Mouse (Mus musculus) retina, adult 2 months (tissue): ENCODE measurements around the gene Fndc10.
"Not testable (repeated sequence)": the region's sequence is repeated elsewhere in the genome, so short reads cannot be mapped to it uniquely, and the experiment has no call there.

Experiments
- DNase-seq: peaks from one replicate; pipeline ENCODE4 v3.0.0-alpha.2; 2012; ENCODE audit warnings: low read depth, low spot score

Fndc10 gene

DNA sequence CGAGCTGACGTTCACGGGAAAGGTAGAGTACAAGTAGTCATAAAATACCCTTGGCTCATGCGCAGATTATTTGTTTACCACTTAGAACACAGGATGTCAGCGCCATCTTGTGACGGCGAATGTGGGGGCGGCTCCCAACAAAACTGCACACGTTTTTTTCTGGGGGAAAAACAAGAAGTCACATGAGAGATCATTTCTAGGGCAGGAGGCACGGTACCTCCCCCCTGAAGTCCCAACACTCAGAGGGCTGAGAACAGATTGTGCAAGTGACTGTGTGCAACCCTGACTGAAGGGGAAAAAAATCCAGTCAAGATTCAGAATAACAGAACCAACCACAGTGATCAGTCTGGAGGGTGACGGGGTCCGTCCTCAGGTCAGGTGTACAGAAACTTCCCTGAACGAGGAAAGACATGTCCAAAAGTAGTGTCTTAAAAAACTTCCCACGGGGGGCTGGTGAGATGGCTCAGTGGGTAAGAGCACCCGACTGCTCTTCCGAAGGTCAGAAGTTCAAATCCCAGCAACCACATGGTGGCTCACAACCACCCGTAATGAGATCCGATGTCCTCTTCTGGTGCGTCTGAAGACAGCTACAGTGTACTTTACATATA lies 10.4 kb upstream of the Fndc10 start:
- DNase-seq = not testable (repeated sequence)

DNA sequence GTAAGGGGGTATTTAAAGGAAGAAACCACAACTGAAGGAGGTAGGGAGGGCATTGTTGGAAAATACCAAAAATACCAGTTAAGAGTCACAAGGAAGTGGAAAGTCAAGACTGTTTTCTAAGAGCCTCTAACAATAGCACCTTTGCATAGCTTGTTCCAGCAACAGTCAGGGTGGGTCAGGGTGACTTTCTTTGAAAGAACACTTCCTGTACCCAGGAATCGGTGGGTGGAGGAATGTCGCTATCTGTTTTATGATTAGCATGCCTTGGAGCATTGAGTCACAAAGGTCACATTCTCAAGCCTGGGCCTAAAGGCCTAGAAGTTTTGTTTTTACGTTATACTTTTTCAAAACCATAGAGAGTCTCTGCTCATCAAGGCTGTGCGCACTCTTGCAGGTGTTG lies 6.4 kb upstream of the Fndc10 start:
- DNase-seq = not testable (repeated sequence)

DNA sequence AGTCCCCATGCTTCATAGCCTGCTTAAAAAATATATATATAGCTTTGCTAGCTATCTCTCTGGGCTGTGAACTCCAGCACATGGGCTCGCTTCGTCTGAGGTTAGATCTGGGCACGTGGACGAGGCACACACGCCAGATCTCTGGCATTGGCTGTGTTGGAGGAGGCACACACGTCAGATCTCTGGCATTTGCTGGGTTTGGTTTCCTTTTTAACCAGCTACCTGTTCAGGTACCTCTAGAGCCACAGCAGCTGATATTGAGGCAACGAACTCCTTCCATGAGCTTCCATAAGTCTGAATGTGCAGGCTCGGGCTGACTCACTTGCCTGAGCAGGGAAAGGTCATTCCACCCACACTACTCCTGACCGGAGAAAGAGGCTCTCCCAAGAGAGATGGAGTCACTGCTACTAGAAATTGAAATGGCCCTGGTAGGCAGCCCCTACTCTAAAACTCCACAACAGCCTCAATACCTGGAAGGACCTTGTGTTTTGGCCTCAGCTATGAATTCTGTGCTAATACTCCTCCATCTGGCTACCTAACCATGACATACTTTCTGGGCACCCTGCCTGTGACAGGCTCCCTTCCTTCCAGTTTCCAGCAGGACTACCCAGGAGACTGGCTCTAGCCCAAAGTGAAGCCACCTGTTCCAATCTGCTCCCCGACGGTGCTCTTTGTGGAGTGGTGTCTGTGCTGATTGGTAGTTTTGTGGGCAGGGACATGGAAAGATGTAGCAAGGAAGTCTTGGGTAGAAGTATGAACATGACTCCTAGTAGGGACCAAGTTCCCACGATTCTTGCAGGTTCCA lies 3.4 kb upstream of the Fndc10 start:
- no peak for DNase-seq

DNA sequence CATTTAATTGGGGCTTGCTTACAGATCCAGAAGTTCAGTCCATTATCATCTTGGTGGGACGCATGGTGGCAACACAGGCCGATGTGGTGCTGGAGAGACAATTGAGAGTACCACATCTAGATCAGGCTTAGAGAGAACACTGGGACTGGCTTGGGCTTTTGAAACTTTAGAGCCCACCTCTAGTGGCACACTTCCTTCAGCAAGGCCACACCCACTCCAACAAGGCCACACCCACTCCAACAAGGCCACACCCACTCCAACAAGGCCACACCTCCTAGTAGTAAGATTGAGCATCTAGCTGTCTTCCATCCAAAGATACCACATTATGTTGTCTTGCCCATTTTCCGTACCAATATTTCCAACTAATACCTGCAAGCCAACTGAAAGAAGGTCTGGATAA lies 1.7 kb upstream of the Fndc10 start:
- DNase-seq = no peak

DNA sequence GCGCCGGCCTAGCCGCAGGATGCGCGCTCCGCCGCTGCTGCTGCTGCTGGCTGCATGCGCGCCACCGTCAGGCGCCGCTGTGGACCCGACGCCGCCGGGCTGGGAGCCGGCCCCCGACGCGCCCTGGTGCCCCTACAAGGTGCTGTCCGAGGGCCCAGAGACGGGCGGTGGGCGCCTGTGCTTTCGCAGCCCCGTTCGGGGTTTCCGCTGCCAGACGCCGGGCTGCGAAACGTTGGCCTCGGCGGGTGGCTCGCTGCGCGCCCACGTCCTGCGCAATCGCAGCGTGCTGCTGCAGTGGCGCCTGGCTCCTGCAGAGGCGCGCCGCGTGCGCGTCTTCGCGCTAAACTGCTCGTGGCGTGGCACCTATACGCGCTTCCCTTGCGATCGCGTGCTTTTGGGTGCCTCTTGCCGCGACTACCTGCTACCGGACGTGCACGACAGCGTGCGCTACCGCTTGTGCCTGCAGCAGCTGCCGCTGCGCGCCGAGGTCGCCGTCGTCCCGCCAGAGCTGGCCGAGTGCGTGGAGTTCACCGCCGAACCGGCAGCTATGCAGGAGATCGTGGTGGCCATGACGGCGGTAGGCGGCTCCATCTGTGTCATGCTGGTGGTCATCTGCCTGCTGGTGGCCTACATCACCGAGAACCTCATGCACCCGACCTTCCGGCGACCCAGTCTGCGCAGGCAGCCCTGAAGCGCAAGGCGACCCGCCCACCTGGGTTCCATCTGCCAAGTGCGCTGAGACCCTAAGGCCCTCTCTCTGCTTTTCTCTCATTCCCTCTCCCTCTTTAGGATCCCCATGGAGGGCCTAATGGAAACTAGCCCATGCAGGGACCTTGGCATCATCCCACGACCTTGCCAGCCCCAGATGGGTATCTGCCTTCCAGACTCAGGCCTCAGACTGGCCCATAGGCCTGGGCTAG lies 600 bp downstream of the Fndc10 start:
- peak; percentile 50 for DNase-seq

DNA sequence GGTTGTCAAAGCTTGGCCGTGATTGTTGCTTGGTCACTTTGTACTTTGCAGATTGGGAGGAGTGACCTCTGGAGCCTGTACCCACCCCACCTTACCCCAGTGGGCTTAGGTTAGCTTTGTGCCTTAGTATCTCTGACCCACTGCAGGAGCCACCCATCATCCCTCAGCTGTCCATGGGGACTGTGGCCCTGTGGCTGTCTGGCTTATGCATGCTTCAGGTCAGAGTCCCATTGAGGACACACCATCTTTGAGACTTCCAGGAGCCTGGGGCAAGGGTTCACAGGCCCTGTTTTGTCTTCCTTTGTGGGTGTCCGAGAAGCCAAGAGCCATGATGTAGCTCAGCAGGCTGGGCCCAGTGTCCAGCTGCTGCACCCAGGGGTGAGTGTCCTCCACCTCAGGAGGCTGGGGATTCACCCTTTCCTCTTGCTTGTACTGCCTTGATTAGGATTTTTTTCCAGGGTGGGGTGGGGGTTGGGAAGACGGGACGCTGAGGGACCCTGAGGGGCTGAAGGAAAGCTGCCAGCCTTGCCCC lies 1.5 kb downstream of the Fndc10 start:
- DNase-seq = no peak

DNA sequence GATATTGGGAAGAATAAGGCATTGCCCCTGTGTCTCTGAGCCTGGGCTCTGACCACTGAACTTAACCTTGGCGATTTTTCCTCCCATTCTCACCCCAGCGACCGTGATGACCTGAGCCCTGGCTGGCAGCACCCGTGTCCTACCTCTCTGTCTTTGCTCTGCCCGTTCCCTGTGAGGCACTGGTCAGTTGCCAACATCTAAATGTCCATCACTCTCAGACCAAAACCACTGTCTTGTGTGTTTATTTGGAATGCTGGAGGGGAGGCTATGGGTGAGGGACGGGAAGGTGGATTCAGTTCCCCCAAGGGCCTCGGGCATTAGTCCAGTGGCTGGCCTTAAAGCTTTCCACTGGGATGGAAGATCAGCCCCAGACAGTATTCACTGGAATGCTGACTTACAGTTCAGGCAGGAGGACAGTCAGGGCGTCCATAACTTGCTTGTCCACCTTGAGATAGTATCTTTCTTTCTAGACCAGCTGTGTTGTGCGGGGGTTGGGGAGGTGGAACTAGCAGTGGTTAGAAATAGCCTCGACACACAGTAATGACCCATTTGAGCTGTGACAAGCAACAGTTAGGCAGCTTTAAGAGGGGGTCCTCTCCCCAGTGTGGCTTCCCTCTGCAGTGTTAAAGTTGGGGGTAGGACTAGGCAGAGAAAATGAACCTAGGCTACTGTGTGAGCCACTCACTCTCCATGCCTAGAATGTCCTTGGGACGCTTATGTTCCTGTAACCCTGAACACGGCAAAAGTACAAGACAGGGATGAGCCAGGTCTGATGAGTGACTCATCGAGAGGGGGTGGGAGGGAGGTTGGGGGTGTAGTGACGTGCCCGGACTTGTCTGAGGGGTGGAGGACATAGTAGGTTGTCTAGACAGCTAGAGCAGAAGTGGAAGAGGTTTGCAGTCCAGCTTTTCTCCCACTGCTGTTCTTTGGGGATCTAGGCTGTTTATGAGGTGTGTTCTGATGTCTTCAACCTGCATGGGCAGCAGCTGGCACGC lies 2.4 kb downstream of the Fndc10 start:
- no peak for DNase-seq

DNA sequence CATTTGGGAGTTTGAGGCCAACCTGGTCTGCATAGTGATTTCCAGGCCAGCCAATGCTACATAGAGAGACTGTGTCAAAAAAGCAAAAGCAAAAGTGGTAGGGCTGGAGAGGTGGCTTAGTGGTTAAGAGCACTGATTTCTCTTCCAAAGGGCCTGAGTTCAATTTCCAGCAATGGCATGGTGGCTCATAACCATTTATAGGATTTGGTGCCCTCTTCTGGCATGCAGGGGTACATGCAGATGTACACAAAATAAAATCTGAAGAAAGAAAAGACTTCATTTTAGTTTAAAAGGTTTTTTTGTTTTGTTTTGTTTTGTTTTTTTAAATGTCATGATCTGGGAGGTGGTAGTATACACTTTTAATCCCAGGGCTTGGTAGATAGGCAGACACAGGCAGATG lies 6.3 kb downstream of the Fndc10 start:
- no peak for DNase-seq

DNA sequence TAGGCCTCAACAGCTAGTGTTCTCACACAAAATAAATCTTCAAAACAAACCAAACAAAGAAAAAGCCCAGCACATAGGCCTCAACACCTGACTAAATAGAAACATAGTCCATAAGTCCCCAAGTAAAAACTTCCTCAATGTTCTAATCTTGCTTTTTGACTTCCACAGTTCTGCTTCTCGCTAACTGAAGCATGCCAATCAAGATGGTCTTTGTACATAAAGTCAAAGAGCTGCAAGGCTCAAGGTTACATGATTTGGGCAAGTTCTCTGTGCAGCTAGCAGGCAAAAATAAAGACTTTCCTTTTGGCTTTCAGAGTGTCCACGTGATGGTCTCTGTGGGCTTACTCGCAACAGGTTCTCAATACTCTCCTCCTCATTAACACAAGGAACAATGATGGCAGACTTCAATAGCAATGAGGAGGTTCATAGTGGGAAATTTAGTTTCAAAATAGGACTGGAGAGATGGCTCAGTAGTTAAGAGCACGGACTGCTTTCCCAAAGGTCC lies 9.3 kb downstream of the Fndc10 start:
- no peak for DNase-seq

DNA sequence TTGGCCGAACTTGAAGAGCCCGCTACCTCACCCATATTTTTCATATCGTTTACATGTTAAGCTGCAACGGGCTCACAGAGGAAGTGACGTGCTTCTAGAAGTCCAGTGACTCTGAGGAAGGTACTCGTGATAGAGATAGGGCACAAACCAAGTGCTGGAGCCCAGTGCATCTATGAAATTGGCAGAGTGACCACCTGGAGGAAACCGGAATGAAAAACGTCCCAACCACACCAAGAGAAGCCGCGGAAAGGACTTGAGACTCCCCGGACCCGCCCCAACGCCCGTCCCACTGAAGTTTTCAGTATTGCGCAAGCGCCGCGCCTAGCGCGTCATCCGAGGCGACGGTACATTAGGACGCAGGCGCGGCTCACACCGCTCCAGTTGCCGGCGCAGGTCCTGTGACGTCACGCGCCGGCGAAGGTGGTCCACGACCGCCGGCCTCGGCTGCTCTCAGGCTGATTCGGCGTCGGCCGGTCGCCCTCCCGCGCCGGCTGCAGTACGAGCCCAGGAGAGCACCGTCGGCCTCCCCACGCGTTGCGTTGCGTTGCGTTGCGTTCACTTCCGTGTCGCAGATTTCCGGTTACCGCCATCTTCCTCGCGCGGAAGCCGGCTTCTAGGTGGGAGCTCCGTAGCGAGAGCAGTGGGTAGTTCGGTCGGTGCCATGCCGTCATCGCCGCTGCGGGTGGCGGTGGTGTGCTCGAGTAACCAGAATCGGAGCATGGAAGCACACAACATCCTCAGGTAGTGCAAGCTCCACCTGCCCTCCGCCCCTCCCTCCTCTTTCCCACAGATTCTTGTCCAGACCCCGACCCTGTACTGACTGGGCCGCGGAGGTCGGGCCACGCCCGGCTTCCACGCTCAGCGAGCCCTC lies 10.8 kb downstream of the Fndc10 start, which contains the start of gene Ssu72:
TSS of gene Ssu72 (plus strand) at position 80 of the 871 bp plus-strand sequence.
- DNase-seq = peak; percentile 86

DNA sequence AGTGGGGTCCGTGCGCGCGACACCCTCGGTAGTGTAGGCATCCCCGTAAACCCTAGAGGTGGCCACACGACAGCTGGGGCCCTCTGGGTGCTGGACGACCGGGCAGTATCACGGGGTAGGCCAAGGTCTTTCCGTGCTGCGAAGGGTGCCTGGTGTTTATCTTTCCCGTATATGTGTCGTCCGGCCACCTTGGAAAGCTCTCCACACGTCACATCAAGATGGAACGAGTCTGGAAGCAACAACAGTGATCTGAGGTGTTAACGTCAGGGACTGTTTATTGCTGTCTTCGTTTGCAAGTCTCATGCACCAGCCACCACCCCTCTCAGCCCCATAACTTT lies 11.4 kb downstream of the Fndc10 start:
- no peak for DNase-seq

DNA sequence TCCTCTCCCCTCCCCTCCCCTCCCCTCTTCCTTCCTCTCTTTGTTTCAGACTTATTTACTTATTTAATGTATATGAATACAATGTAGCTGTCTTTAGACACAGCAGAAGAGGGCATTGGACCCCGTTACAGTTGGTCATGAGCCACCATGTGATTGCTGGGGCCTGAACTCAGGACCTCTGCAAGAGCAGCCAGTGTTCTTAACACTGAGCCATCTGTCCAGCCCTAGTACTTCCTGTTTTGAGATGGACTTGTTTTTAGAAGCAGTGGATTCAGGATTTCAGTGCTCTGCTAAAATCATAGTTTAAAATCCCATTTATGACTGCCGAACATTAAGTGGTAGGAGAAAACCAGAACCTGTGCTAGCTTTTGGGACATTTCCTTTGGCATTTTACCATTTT lies 14.4 kb downstream of the Fndc10 start:
- DNase-seq = no peak

DNA sequence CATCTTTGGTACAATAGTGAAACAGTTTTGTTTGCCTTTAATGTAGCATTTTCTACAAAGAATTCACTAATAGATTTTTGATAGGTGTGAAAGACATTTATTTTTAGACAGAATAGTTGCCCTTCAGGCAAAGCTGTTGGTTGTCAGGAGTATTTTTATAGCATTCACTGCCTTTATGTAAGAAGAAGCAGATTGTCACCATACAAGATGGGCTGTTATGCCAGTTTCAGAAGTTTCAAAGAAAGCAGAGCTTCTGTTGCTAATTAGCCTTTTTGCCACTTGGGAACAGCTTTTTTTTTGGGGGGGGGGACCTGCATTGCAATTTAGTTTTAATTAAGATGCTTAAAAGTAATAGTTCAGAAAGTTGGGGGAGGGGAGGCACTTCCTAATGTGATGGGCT lies 14.8 kb downstream of the Fndc10 start:
- DNase-seq = no peak

DNA sequence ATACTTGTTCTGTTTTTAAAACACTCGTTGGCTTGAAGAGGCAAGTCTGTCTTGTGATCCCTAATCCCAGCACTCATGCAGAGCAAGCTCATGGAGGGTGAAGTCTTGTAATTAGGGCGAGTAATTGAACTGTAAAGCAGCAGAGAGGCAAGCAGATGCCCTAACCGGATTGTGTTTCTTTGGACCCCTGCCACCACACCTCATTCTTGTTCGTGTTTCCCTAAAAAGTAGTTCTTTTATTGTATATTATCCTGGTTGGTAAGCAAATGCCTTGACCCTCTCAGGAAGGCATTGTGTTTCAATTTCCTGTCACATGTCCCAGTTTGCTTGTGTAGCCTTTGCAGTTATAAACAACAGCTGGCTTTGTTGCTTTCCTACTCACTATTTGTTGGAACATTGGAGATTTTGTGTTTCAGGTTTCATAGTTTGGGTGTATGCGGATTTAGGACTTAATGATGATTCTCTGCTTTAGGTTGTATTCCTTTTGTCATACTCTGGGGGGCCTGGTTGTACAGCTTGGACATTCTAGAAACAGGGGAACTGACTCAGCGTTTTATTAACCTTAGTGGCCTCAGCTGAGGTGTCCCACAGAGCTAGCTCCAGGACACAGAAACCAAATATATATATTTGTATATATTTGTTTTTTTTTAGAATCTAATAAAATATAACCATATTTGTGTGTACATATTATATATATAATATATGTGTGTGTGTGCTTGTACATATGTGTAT lies 16.5 kb downstream of the Fndc10 start:
- DNase-seq = no peak

DNA sequence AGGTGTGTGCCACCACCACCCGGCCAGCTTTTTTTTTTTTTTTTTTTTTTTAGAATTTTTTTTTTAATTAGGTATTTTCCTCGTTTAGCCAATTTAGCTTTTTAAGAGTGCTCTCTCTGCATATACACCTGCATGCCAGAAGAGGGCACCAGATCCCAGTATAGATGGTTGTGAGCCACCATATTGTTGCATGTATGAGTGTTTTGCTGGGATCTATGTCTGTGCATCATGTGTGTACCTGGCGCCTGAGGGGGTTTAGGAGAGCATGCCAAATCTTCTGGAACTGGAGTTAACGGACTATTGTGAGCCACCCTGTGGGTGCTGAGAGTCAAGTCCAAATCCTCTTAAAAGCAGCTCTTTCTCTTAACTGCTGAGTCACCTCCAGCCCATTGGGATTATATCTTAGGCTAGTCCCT lies 27.5 kb downstream of the Fndc10 start:
- DNase-seq = no peak

DNA sequence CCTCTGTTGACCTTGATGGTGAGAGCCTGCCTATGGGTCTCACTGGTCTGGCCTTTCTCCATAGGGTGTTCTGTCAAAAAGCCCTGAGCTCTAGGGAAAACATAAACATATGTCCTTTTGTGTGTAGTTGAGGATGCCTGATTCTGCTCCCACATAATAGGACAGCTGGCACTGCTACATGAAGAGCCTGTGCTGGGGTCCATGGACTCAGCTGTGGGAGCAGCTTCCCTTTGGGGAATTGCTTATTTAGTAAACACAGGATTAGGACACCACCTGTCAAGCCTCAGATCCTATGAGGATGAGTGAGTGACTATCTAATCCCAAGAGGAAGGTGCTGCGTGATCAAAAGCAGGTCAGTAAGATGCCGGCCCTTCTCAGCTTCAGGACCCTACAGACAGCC lies 33.9 kb downstream of the Fndc10 start:
- DNase-seq = peak; percentile 64

DNA sequence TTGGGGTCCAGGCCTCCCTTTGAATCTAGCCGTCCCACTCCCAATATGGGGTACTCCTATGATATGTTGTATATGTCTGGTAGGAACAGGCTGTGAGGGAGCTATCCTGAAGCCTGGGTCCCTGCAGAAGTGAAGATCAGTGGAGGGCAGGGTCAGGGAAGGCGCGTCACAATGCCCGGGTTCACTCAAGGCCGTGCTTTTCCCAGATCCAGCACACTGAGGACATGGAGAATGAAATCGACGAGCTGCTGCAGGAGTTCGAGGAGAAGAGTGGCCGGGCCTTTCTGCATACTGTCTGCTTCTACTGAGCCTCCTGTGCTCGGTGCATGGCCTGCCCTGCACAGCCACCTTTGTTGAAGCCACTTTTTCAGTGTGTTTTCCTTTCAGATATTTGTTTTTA lies 39.1 kb downstream of the Fndc10 start:
- DNase-seq = no peak

DNA sequence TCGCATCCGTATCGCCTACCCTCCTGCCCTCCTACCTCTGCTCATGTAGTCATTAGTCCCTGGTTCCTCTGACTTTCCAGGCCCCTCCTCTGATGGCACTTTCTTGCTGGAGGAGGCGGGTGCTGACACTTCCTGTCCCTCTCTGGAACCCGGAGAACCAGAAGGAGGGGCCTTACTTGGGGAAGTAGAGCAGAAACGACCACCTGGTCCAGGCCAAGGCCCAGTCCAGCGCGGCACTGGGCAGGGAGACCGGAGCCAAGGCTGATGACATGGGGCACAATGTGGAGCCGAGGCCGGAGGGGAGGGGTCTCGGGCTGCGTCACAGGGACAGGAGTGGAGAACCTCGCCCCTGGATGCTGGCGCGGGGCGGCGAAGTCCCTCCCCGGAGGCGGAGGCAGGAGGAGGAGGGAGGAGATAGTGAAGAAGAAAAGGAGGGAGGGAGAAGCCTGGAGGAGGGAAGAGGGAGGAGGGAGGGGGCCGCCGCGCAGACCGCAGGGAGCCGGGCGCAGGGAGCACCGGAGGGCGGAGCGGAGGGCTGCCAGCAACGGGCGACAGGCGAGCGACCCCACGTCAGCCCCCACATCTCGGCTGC lies 40.3 kb downstream of the Fndc10 start, which contains the start of gene Tmem240:
TSS of gene Tmem240 (plus strand) at position 451 of the 592 bp plus-strand sequence.
- DNase-seq = peak; percentile 56
